Mouse (Mus musculus) layer of hippocampus, adult 18-20 months (tissue): ENCODE measurements at regions not wholly inside any gene's neighbourhood (a gene's known extent, or its start where the extent isn't known, plus 50 kb on each side); places are given as distances from the start of the nearest gene placed in this dataset.
"Not testable (repeated sequence)": the region's sequence is repeated elsewhere in the genome, so short reads cannot be mapped to it uniquely, and the experiment has no call there.

Experiments
- DNase-seq, 2 experiments: peaks; one replicate each; pipeline ENCODE4 v3.0.0; 2022; ENCODE audit warnings: low spot score in 2 of 2

- no peak for DNase-seq
Observed at GRCm38 (mm10) chr12:112295337-112295941, 149.4 kb downstream of the Kif26a start.

- no peak for DNase-seq
Observed at GRCm38 (mm10) chr12:112298521-112298920, 152.5 kb downstream of the Kif26a start.

- no peak for DNase-seq
Observed at GRCm38 (mm10) chr12:112299089-112299488, 153.1 kb downstream of the Kif26a start.

- no peak for DNase-seq
Observed at GRCm38 (mm10) chr12:112299603-112300002, 153.6 kb downstream of the Kif26a start.

GRCm38 (mm10) chr12:112300125-112300524, 154.1 kb downstream of the Kif26a start:
- DNase-seq = no peak

GRCm38 (mm10) chr12:112301411-112301891, 155.4 kb downstream of the Kif26a start:
- DNase-seq = no peak

- no peak for DNase-seq
Observed at GRCm38 (mm10) chr12:112301929-112302328, 155.9 kb downstream of the Kif26a start.

GRCm38 (mm10) chr12:112306208-112306607, 160.2 kb downstream of the Kif26a start:
- DNase-seq = no peak

- DNase-seq = no peak
Observed at GRCm38 (mm10) chr12:112308016-112308415, 162.0 kb downstream of the Kif26a start.

- not testable (repeated sequence) for DNase-seq
Observed at GRCm38 (mm10) chr12:112309096-112309495, 163.1 kb downstream of the Kif26a start.

GRCm38 (mm10) chr12:112309781-112310180, 163.8 kb downstream of the Kif26a start:
- DNase-seq = no peak

- no peak for DNase-seq
Observed at GRCm38 (mm10) chr12:112310661-112311060, 164.7 kb downstream of the Kif26a start.

GRCm38 (mm10) chr12:112314781-112315180, 168.8 kb downstream of the Kif26a start:
- no peak for DNase-seq

- no peak for DNase-seq
Observed at GRCm38 (mm10) chr12:112317191-112317590, 171.2 kb downstream of the Kif26a start.

GRCm38 (mm10) chr12:112318461-112318860, 170.8 kb upstream of the A530016L24Rik start:
- DNase-seq = no peak

- DNase-seq = no peak
Observed at GRCm38 (mm10) chr12:112322196-112322595, 167.1 kb upstream of the A530016L24Rik start.

- DNase-seq = no peak
Observed at GRCm38 (mm10) chr12:112327411-112327810, 161.8 kb upstream of the A530016L24Rik start.

- DNase-seq = no peak
Observed at GRCm38 (mm10) chr12:112328809-112329575, 160.3 kb upstream of the A530016L24Rik start.

- DNase-seq = peak; percentile 50 to 78
Observed at GRCm38 (mm10) chr12:112329701-112330301, 159.4 kb upstream of the A530016L24Rik start.

GRCm38 (mm10) chr12:112330557-112330956, 158.7 kb upstream of the A530016L24Rik start:
- no peak for DNase-seq

- DNase-seq = no peak
Observed at GRCm38 (mm10) chr12:112331061-112331460, 158.2 kb upstream of the A530016L24Rik start.
